3 mouse cellular contexts compared by ENCODE assay signal in genomic region chr4:139961329-139961728, GRCm38 (mm10). TPM values are rescaled to one million over a fixed set of nuclear protein-coding genes. Genes with fewer than 3 reads are reported as not detected.
"Had no signal": no experiment of that assay in that cellular context is flagged by ENCODE, and none has a peak within 500 bp of the region (broad histone marks: within the 10 kb centered on the region; RNA-seq: fewer than 3 reads in every experiment).

No protein-coding gene starts in this region.

RNA-seq across cellular contexts. Expression of gene Klhdc7a, which starts 6.5 kb away (rescaled TPM):
- total RNA-seq: common myeloid progenitor, adult 5-6 weeks; granulocyte monocyte progenitor cell, adult 5-6 weeks had no signal
- polyA plus RNA-seq: erythroblast, embryonic 14.5 days had no signal
